Mouse (Mus musculus) embryonic facial prominence, embryonic 14.5 days (tissue): ENCODE data around the gene Rbm39. TPM values are rescaled to one million over a fixed set of nuclear protein-coding genes. Genes with fewer than 3 reads are reported as not detected.

ENCODE experiments used
- ATAC-seq: fragments of 200-750 bp; cut with Nextera tagmentation; 2 replicates; pipeline ENCODE4 v1.8.0; 2017; ENCODE audit warnings: low read depth, moderate number of reproducible peaks, moderate TSS enrichment
- DNase-seq: peaks from one replicate; pipeline ENCODE4 v3.0.0-alpha.2; 2015; ENCODE audit warnings: low spot score
- H3K27ac ChIP-seq: fragments of 300-500 bp; sonication (generic); replicated peaks from 2 replicates; pipeline ENCODE4 v1.5.1; 2014; ENCODE audit warnings: low read depth, mild to moderate bottlenecking, low read length, moderate library complexity
- H3K27me3 ChIP-seq: fragments of 300-500 bp; sonication (generic); replicated peaks from 2 replicates; pipeline ENCODE4 v1.6.1; 2014; ENCODE audit warnings: low read length; ENCODE audit not compliant: control insufficient read depth, insufficient read depth
- H3K36me3 ChIP-seq: fragments of 300-500 bp; sonication (generic); 2 replicates; pipeline ENCODE4 v1.6.1; 2014; ENCODE audit warnings: low read length, mixed read lengths; ENCODE audit not compliant: control insufficient read depth, insufficient read depth
- H3K4me1 ChIP-seq: fragments of 300-500 bp; sonication (generic); 2 replicates; pipeline ENCODE4 v1.6.1; 2014; ENCODE audit warnings: antibody characterized with exemption, low read length; ENCODE audit not compliant: control insufficient read depth, insufficient read depth
- H3K4me2 ChIP-seq: fragments of 300-500 bp; sonication (generic); 2 replicates; pipeline ENCODE4 v1.6.1; 2014; ENCODE audit warnings: low read depth, mild to moderate bottlenecking, low read length, moderate library complexity, mixed read lengths
- H3K4me3 ChIP-seq: fragments of 300-500 bp; sonication (generic); 2 replicates; pipeline ENCODE4 v1.5.1; 2014; ENCODE audit warnings: low read depth, mild to moderate bottlenecking, low read length
- H3K9ac ChIP-seq: fragments of 300-500 bp; sonication (generic); 2 replicates; pipeline ENCODE4 v1.6.1; 2014; ENCODE audit warnings: low read depth, mild to moderate bottlenecking, low read length, moderate library complexity, mixed read lengths
- H3K9me3 ChIP-seq: fragments of 300-500 bp; sonication (generic); 2 replicates; pipeline ENCODE4 v1.6.1; 2016; ENCODE audit warnings: low read length; ENCODE audit not compliant: control insufficient read depth
- WGBS: fragments of 180-500 bp; shearing (Covaris S2); extraction: QIAGEN DNeasy Blood & Tissue Kit; methylation state at CpG from one replicate; pipeline ENCODE4 v1.1.7; 2014; 5-methylcytosine and 5-hydroxymethylcytosine counted together
- polyA plus RNA-seq: library from polyadenylated mRNA; unstranded; fragments of >200 nt; fragmentation: Nextera tagmentation; extraction: Ambion mirVana; gene quantifications from 2 replicates; pipeline ENCODE4 v1.2.1, GENCODE M21; 2014

Rbm39 gene
- polyA plus RNA-seq, 1 experiment from 2014 or later, result 561 TPM

- H3K36me3 ChIP-seq, result peaks cover 97% of the 10 kb centered on the region
- no peaks in the 10 kb centered on the region for H3K4me1 ChIP-seq
- H3K9me3 ChIP-seq, result no peaks in the 10 kb centered on the region
- H3K4me2 ChIP-seq, result no peak overlapping the region
- 92% methylated on average over 5 of the region's 5 CpGs for WGBS
- no peaks in the 10 kb centered on the region for H3K27me3 ChIP-seq
- no peak overlapping the region for H3K27ac ChIP-seq
- H3K9ac ChIP-seq, result no peak overlapping the region
- DNase-seq (no peak), ATAC-seq (no peak)
- H3K4me3 ChIP-seq, result no peak overlapping the region
These were observed 13.5 kb downstream of the Rbm39 start for GRCm38 (mm10) chr2:156166557-156166956.

- no peak overlapping the region for H3K27ac ChIP-seq
- no peaks in the 10 kb centered on the region for H3K27me3 ChIP-seq
- H3K36me3 ChIP-seq, result peaks cover 94% of the 10 kb centered on the region
- ATAC-seq, result no peak
- 95% methylated on average over 1 of the region's 1 CpGs for WGBS
- no peaks in the 10 kb centered on the region for H3K4me1 ChIP-seq
- no peak overlapping the region for H3K4me3 ChIP-seq
- H3K4me2 ChIP-seq, result no peak overlapping the region
- no peaks in the 10 kb centered on the region for H3K9me3 ChIP-seq
- DNase-seq, result no peak
- no peak overlapping the region for H3K9ac ChIP-seq
These were observed 14.6 kb downstream of the Rbm39 start for GRCm38 (mm10) chr2:156165478-156165877.

GRCm38 (mm10) chr2:156151538-156151937 is 28.5 kb downstream of the Rbm39 start:
- H3K9me3 ChIP-seq, result no peaks in the 10 kb centered on the region
- H3K27me3 ChIP-seq, result no peaks in the 10 kb centered on the region
- no peak for ATAC-seq
- H3K36me3 ChIP-seq, result peaks cover 87% of the 10 kb centered on the region
- H3K9ac ChIP-seq, result no peak overlapping the region
- no peak overlapping the region for H3K4me3 ChIP-seq
- no peaks in the 10 kb centered on the region for H3K4me1 ChIP-seq
- H3K4me2 ChIP-seq, result no peak overlapping the region
- H3K27ac ChIP-seq, result no peak overlapping the region
- DNase-seq, result no peak

- Histone ChIP-seq H3K4me3 (no peak overlapping the region), H3K9me3 (no peaks in the 10 kb centered on the region), H3K36me3 (peaks cover 59% of the 10 kb centered on the region), H3K27me3 (no peaks in the 10 kb centered on the region), H3K4me2 (no peak overlapping the region), H3K9ac (no peak overlapping the region), H3K27ac (no peak overlapping the region), H3K4me1 (peaks cover 4% of the 10 kb centered on the region; the same call in 1 of the 2 replicates)
- no peak for ATAC-seq
- DNase-seq, result no peak
- WGBS, result 91% methylated on average over 3 of the region's 3 CpGs
These were observed 32.6 kb downstream of the Rbm39 start for GRCm38 (mm10) chr2:156147316-156147915.

- WGBS, result 68% methylated on average over 5 of the region's 5 CpGs
- peaks cover 4% of the 10 kb centered on the region; the same call in 1 of the 2 replicates for H3K4me1 ChIP-seq
- H3K9me3 ChIP-seq, result no peaks in the 10 kb centered on the region
- H3K9ac ChIP-seq, result no peak overlapping the region
- H3K4me2 ChIP-seq, result no peak overlapping the region
- H3K4me3 ChIP-seq, result no peak overlapping the region
- ATAC-seq (no peak), DNase-seq (no peak)
- H3K27ac ChIP-seq, result no peak overlapping the region
- H3K27me3 ChIP-seq, result no peaks in the 10 kb centered on the region
- peaks cover 50% of the 10 kb centered on the region for H3K36me3 ChIP-seq
These were observed 33.6 kb downstream of the Rbm39 start for GRCm38 (mm10) chr2:156146272-156146989.

- Histone ChIP-seq H3K36me3 (peaks cover 43% of the 10 kb centered on the region), H3K4me2 (peak overlapping the region; percentile 82), H3K4me1 (peaks cover 4% of the 10 kb centered on the region; the same call in 1 of the 2 replicates), H3K27me3 (no peaks in the 10 kb centered on the region), H3K9ac (no peak overlapping the region), H3K9me3 (no peaks in the 10 kb centered on the region), H3K27ac (no peak overlapping the region), H3K4me3 (peak overlapping the region; percentile 85; the same call in 1 of the 2 replicates)
- no peak for DNase-seq
- no peak for ATAC-seq
- 57% methylated on average over 11 of the region's 11 CpGs for WGBS
These were observed 34.4 kb downstream of the Rbm39 start for GRCm38 (mm10) chr2:156145486-156146130.

GRCm38 (mm10) chr2:156143953-156144724 is 35.9 kb downstream of the Rbm39 start, which contains the start of the genes Romo1 and Nfs1:
Gene Romo1 (plus strand): TSS chr2:156144039.
Gene Nfs1 (minus strand): TSS chr2:156144186.
- Histone ChIP-seq H3K4me2 (peak within 1 kb of the TSS; percentile 82), H3K27ac (peak within 1 kb of the TSS; percentile 93), H3K9ac (peak within 1 kb of the TSS; percentile 91), H3K27me3 (no peaks in the 10 kb centered on the region), H3K36me3 (peaks cover 31% of the 10 kb centered on the region), H3K9me3 (no peaks in the 10 kb centered on the region), H3K4me3 (peak within 1 kb of the TSS; percentile 85), H3K4me1 (peaks cover 4% of the 10 kb centered on the region; the same call in 1 of the 2 replicates)
- 0% methylated on average over 34 of the region's 70 CpGs for WGBS
- peak; percentile 98 for ATAC-seq
- DNase-seq, result peak; percentile 98

GRCm38 (mm10) chr2:156143367-156143766 is 36.7 kb downstream of the Rbm39 start:
- peak overlapping the region; percentile 82 for H3K4me2 ChIP-seq
- H3K9ac ChIP-seq, result peak overlapping the region; percentile 91
- peaks cover 23% of the 10 kb centered on the region for H3K36me3 ChIP-seq
- ATAC-seq, result no peak
- no peaks in the 10 kb centered on the region for H3K9me3 ChIP-seq
- DNase-seq, result no peak
- peak overlapping the region; percentile 85 for H3K4me3 ChIP-seq
- 1% methylated on average over 16 of the region's 16 CpGs for WGBS
- H3K27ac ChIP-seq, result peak overlapping the region; percentile 93
- no peaks in the 10 kb centered on the region for H3K27me3 ChIP-seq
- peaks cover 4% of the 10 kb centered on the region; the same call in 1 of the 2 replicates for H3K4me1 ChIP-seq
